Mouse (Mus musculus) liver, adult 2 months (tissue): ENCODE data around the gene Rerg. TPM values are rescaled to one million over a fixed set of nuclear protein-coding genes. Genes with fewer than 3 reads are reported as not detected.

Experiments
- DNase-seq: peaks from one replicate; pipeline ENCODE4 v3.0.0-alpha.2; 2011; ENCODE audit warnings: low read depth, low spot score; ENCODE audit errors: extremely low read depth
- H3K27ac ChIP-seq: fragments of 200-500 bp; replicated peaks from 2 replicates; pipeline ENCODE4 v1.5.1; 2012; ENCODE audit warnings: low read depth, mild to moderate bottlenecking, control low read depth, inconsistent platforms, low read length; ENCODE audit not compliant: insufficient read depth
- H3K27me3 ChIP-seq: fragments of 200-500 bp; 2 replicates; pipeline ENCODE4 v1.6.1; 2012; ENCODE audit warnings: mild to moderate bottlenecking, moderate library complexity, low read length, inconsistent platforms; ENCODE audit not compliant: control insufficient read depth, insufficient read depth
- H3K36me3 ChIP-seq: fragments of 200-500 bp; 2 replicates; pipeline ENCODE4 v1.6.1; 2012; ENCODE audit warnings: low read length, inconsistent platforms; ENCODE audit not compliant: control insufficient read depth, insufficient read depth
- H3K4me1 ChIP-seq: fragments of 200-500 bp; 2 replicates; pipeline ENCODE4 v1.6.1; 2011; ENCODE audit warnings: low read length; ENCODE audit not compliant: control insufficient read depth, insufficient read depth
- H3K4me3 ChIP-seq: fragments of 200-500 bp; 2 replicates; pipeline ENCODE4 v1.5.1; 2011; ENCODE audit warnings: low read depth, mild to moderate bottlenecking, control low read depth, low read length, moderate library complexity; ENCODE audit not compliant: insufficient read depth
- H3K79me2 ChIP-seq: fragments of 200-500 bp; 2 replicates; pipeline ENCODE4 v1.6.1; 2012; ENCODE audit warnings: inconsistent platforms, mild to moderate bottlenecking, low read length, moderate library complexity; ENCODE audit not compliant: control insufficient read depth, insufficient read depth
- H3K9ac ChIP-seq: fragments of 200-500 bp; 2 replicates; pipeline ENCODE4 v1.6.1; 2012; ENCODE audit warnings: low read depth, mild to moderate bottlenecking, control low read depth, inconsistent platforms, low read length
- CTCF ChIP-seq: fragments of 200-500 bp; IDR thresholded peaks from 2 replicates; pipeline ENCODE4 v1.5.1; 2011; ENCODE audit warnings: low read depth, low read length, control low read depth
- POLR2A ChIP-seq: fragments of 200-500 bp; IDR thresholded peaks from 2 replicates; pipeline ENCODE4 v1.6.1; 2011; ENCODE audit warnings: low read length, control low read depth; ENCODE audit not compliant: insufficient read depth; ENCODE audit errors: extremely low read depth
- WGBS: fragments of 180-500 bp; shearing (Covaris S2); methylation state at CpG from one replicate; pipeline ENCODE4 v1.1.7; 2018; 5-methylcytosine and 5-hydroxymethylcytosine counted together
- polyA plus RNA-seq: library from polyadenylated mRNA; depleted of rRNA; stranded (reverse); fragments of >200 nt; gene quantifications from 2 replicates; pipeline ENCODE4 v1.2.3, GENCODE M21; 2012
- total RNA-seq: library from RNA; depleted of rRNA; stranded (reverse); fragments of >200 nt; gene quantifications from 2 replicates; pipeline ENCODE4 v1.2.3, GENCODE M21; 2014

The Rerg gene
- total and polyA plus RNA-seq, 2 experiments, result 2.2 TPM

- TF ChIP-seq CTCF (no peak), POLR2A (no peak)
- no peak overlapping the region for H3K9ac ChIP-seq
- no peaks in the 10 kb centered on the region for H3K27me3 ChIP-seq
- no peak overlapping the region for H3K4me3 ChIP-seq
- no peak overlapping the region for H3K27ac ChIP-seq
- 85% methylated on average over 13 of the region's 13 CpGs for WGBS
- DNase-seq, result no peak
- H3K36me3 ChIP-seq, result no peaks in the 10 kb centered on the region
- H3K79me2 ChIP-seq, result no peaks in the 10 kb centered on the region
- H3K4me1 ChIP-seq, result no peaks in the 10 kb centered on the region
Measured at GRCm38 (mm10) chr6:137076731-137077130, 93.6 kb downstream of the Rerg start.

GRCm38 (mm10) chr6:137076225-137076624 lies 94.1 kb downstream of the Rerg start:
- no peak for TF ChIP-seq CTCF
- TF ChIP-seq POLR2A, result no peak
- H3K9ac ChIP-seq, result no peak overlapping the region
- H3K27me3 ChIP-seq, result no peaks in the 10 kb centered on the region
- H3K27ac ChIP-seq, result no peak overlapping the region
- no peaks in the 10 kb centered on the region for H3K4me1 ChIP-seq
- H3K79me2 ChIP-seq, result no peaks in the 10 kb centered on the region
- 84% methylated on average over 6 of the region's 6 CpGs for WGBS
- H3K4me3 ChIP-seq, result no peak overlapping the region
- H3K36me3 ChIP-seq, result no peaks in the 10 kb centered on the region
- DNase-seq, result no peak

GRCm38 (mm10) chr6:137072256-137072655 lies 98.0 kb downstream of the Rerg start:
- Histone ChIP-seq H3K27ac (no peak overlapping the region), H3K36me3 (no peaks in the 10 kb centered on the region), H3K27me3 (no peaks in the 10 kb centered on the region), H3K79me2 (no peaks in the 10 kb centered on the region), H3K9ac (no peak overlapping the region), H3K4me3 (no peak overlapping the region), H3K4me1 (no peaks in the 10 kb centered on the region)
- WGBS, result 53% methylated on average over 8 of the region's 8 CpGs
- TF ChIP-seq CTCF (no peak), POLR2A (no peak)
- no peak for DNase-seq

GRCm38 (mm10) chr6:137071466-137071865 lies 98.8 kb downstream of the Rerg start:
- H3K79me2 ChIP-seq, result no peaks in the 10 kb centered on the region
- DNase-seq, result no peak
- H3K4me1 ChIP-seq, result no peaks in the 10 kb centered on the region
- WGBS, result 83% methylated on average over 9 of the region's 9 CpGs
- no peak overlapping the region for H3K4me3 ChIP-seq
- no peaks in the 10 kb centered on the region for H3K27me3 ChIP-seq
- no peaks in the 10 kb centered on the region for H3K36me3 ChIP-seq
- TF ChIP-seq POLR2A (no peak), CTCF (no peak)
- H3K27ac ChIP-seq, result no peak overlapping the region
- no peak overlapping the region for H3K9ac ChIP-seq

GRCm38 (mm10) chr6:137065506-137065905 lies 104.8 kb downstream of the Rerg start:
- Histone ChIP-seq H3K27ac (no peak overlapping the region), H3K4me1 (no peaks in the 10 kb centered on the region), H3K27me3 (no peaks in the 10 kb centered on the region), H3K4me3 (no peak overlapping the region), H3K79me2 (no peaks in the 10 kb centered on the region), H3K36me3 (no peaks in the 10 kb centered on the region), H3K9ac (no peak overlapping the region)
- TF ChIP-seq CTCF (no peak), POLR2A (no peak)
- 80% methylated on average over 7 of the region's 7 CpGs for WGBS
- peak; percentile 33 for DNase-seq

- no peaks in the 10 kb centered on the region for H3K4me1 ChIP-seq
- DNase-seq, result no peak
- H3K79me2 ChIP-seq, result no peaks in the 10 kb centered on the region
- H3K9ac ChIP-seq, result no peak overlapping the region
- H3K36me3 ChIP-seq, result no peaks in the 10 kb centered on the region
- TF ChIP-seq CTCF (no peak), POLR2A (no peak)
- H3K4me3 ChIP-seq, result no peak overlapping the region
- H3K27me3 ChIP-seq, result no peaks in the 10 kb centered on the region
- 89% methylated on average over 14 of the region's 14 CpGs for WGBS
- H3K27ac ChIP-seq, result no peak overlapping the region
Measured at GRCm38 (mm10) chr6:137064786-137065185, 105.5 kb downstream of the Rerg start.
